ENCODE assay signal across 26 mouse cellular contexts in the genomic region with DNA sequence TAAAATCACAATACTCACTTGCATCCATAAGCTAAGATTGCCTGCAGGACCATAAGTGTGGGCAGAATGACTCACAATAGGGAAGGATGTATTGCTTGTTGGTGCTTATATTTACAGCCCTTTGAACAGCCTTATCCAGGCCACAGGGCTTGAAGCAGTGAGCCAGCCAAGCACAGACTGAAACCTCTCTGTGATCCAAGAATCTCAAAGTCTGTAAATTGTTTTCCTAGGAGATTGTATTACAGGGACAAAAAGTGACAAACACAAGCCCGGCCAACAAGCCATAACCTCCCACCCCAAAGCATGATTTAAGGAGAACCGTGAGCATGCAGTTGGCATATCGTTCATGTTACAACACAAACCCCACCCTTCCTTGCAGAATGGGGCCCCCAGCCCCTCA.
DNase-seq lines count a peak whose midpoint lies in the region; ATAC-seq and TF ChIP-seq lines count a peak whose summit lies in the region.
"Had no signal": no experiment of that assay in that cellular context is flagged by ENCODE, and none has a peak within 500 bp of the region (broad histone marks: within the 10 kb centered on the region; RNA-seq: fewer than 3 reads in every experiment).

No protein-coding gene starts in this region.

- no peak overlapping the region for H3K4me3 ChIP-seq in heart, embryonic 12.5 days
- no peak overlapping the region for H3K4me3 ChIP-seq in kidney, embryonic 16.5 days (ENCODE audit: low read length)
- no peak overlapping the region for H3K4me3 ChIP-seq in lung, adult 2 months (replicated peaks; ENCODE audit: extremely low read depth, low read depth, low read length)
- H3K4me3 ChIP-seq: embryonic facial prominence, embryonic 12.5 days; hindbrain, embryonic 13.5 days; neural tube, embryonic 13.5 days had no signal

- WGBS in heart, embryonic 12.5 days: 54% methylated on average over 3 of the region's 3 CpGs
- 23% methylated on average over 3 of the region's 3 CpGs for WGBS in kidney, embryonic 16.5 days
- WGBS in lung, adult 2 months: 56% methylated on average over 3 of the region's 3 CpGs
- 25% methylated on average over 3 of the region's 3 CpGs for WGBS in large intestine, adult 2 months

- DNase-seq in heart, adult 11 months: peak; percentile 83
- DNase-seq in kidney, adult 9 months: no peak
- peak; percentile 7 for DNase-seq in lung, postnatal 10 days
- no peak for DNase-seq in lung, adult 2 months
- peak; percentile 22 for DNase-seq in large intestine, adult 2 months (ENCODE audit: low read depth, low spot score)
- DNase-seq: adrenal gland, postnatal 14 days; cerebellum, adult 11-12 months; cerebellum, adult 9-11 months; embryo, embryonic 11 days; gastrocnemius, postnatal 14 days; heart, postnatal 4 days; layer of hippocampus, adult 9-11 months; liver; right cerebral cortex, postnatal 4 days; thymus, adult 18-20 months; thymus, postnatal 25 days had no signal

- no peak for ATAC-seq in heart, embryonic 12.5 days (ENCODE audit: insufficient number of reproducible peaks, low FRiP score)
- no peak for ATAC-seq in kidney, embryonic 16.5 days (ENCODE audit: low FRiP score, low TSS enrichment)
- ATAC-seq: forebrain, embryonic 14.5 days; intestine, embryonic 16.5 days had no signal

- H3K36me3 ChIP-seq in heart, embryonic 12.5 days: no peaks in the 10 kb centered on the region
- H3K36me3 ChIP-seq in kidney, embryonic 16.5 days (ENCODE audit: insufficient read depth, low read length): no peaks in the 10 kb centered on the region
- H3K36me3 ChIP-seq: embryonic facial prominence, embryonic 12.5 days; G1E; hindbrain, embryonic 13.5 days; neural tube, embryonic 13.5 days had no signal

- no peaks in the 10 kb centered on the region for H3K27me3 ChIP-seq in heart, embryonic 12.5 days (replicated peaks)
- H3K27me3 ChIP-seq in kidney, embryonic 16.5 days (ENCODE audit: insufficient read depth, low read length): no peaks in the 10 kb centered on the region
- H3K27me3 ChIP-seq: embryonic facial prominence, embryonic 12.5 days; hindbrain, embryonic 13.5 days; neural tube, embryonic 13.5 days had no signal

- H3K4me1 ChIP-seq in heart, embryonic 12.5 days (replicated peaks): peaks cover 8% of the 10 kb centered on the region; the same call in 1 of the 2 replicates
- peaks cover 6% of the 10 kb centered on the region; the same call in 1 of the 2 replicates for H3K4me1 ChIP-seq in kidney, embryonic 16.5 days (ENCODE audit: insufficient read depth, low read length)
- H3K4me1 ChIP-seq in lung, adult 2 months (ENCODE audit: control insufficient read depth, insufficient read depth, low read length): no peaks in the 10 kb centered on the region
- H3K4me1 ChIP-seq: embryonic facial prominence, embryonic 12.5 days; hindbrain, embryonic 13.5 days; neural tube, embryonic 13.5 days had no signal

- no peak for TF ChIP-seq POLR2A in lung, adult 2 months (IDR thresholded peaks at IDR 0.05; ENCODE audit: borderline replicate concordance, extremely low read depth, low read depth, low read length)

- H3K9ac ChIP-seq in heart, embryonic 12.5 days: no peak overlapping the region
- H3K9ac ChIP-seq in kidney, embryonic 16.5 days (replicated peaks; ENCODE audit: low read length): no peak overlapping the region
- H3K9ac ChIP-seq: embryonic facial prominence, embryonic 12.5 days; hindbrain, embryonic 13.5 days; neural tube, embryonic 13.5 days had no signal

- H3K9me3 ChIP-seq in heart, embryonic 12.5 days (replicated peaks): no peaks in the 10 kb centered on the region
- no peaks in the 10 kb centered on the region for H3K9me3 ChIP-seq in kidney, embryonic 16.5 days (ENCODE audit: low read length)
- H3K9me3 ChIP-seq: embryonic facial prominence, embryonic 12.5 days; hindbrain, embryonic 13.5 days; neural tube, embryonic 13.5 days had no signal

- no peak for TF ChIP-seq CTCF in lung, adult 2 months (IDR thresholded peaks at IDR 0.05; ENCODE audit: insufficient read depth, low read length)

- no peak overlapping the region for H3K27ac ChIP-seq in heart, embryonic 12.5 days (ENCODE audit: poor library complexity, severe bottlenecking)
- H3K27ac ChIP-seq in kidney, embryonic 16.5 days (ENCODE audit: low read length): peak overlapping the region; percentile 4; the same call in 1 of the 2 replicates
- H3K27ac ChIP-seq: embryonic facial prominence, embryonic 12.5 days; hindbrain, embryonic 13.5 days; macrophage; neural tube, embryonic 13.5 days; stomach, postnatal 0 days had no signal

- H3K4me2 ChIP-seq in heart, embryonic 12.5 days: no peak overlapping the region
- H3K4me2 ChIP-seq in kidney, embryonic 16.5 days (replicated peaks; ENCODE audit: low read depth, low read length): no peak overlapping the region
- H3K4me2 ChIP-seq: embryonic facial prominence, embryonic 12.5 days; hindbrain, embryonic 13.5 days; neural tube, embryonic 13.5 days had no signal

Comparison
In these comparisons a context has a peak if more than half of its experiments do, and no peak if none do; other contexts are left out.
1. DNase-seq: peak in heart, adult 11 months (single experiment), lung, postnatal 10 days (single experiment) and large intestine, adult 2 months (single experiment); none in kidney, adult 9 months (single experiment) and lung, adult 2 months (single experiment).